Mouse (Mus musculus): ENCODE measurements at regions not wholly inside any gene's neighbourhood (a gene's known extent, or its start where the extent isn't known, plus 50 kb on each side); places are given as distances from the start of the nearest gene placed in this dataset.

GRCm38 (mm10) chr1:76120840-76121239 is 574.8 kb downstream of the Slc4a3 start:
- no peak overlapping the region for H3K27ac ChIP-seq (ENCODE audit: insufficient read depth, low read length)
- TF ChIP-seq POLR2A (IDR thresholded peaks at IDR 0.05; ENCODE audit: extremely low read depth, insufficient read depth, low read length): no peak
- no peak for TF ChIP-seq CTCF (IDR thresholded peaks at IDR 0.05; ENCODE audit: extremely low read depth, insufficient read depth, low read length)
- no peaks in the 10 kb centered on the region for H3K4me1 ChIP-seq (ENCODE audit: control insufficient read depth, insufficient read depth, low read length)
- no peak overlapping the region for H3K4me3 ChIP-seq (ENCODE audit: insufficient read depth, low read length)

GRCm38 (mm10) chr1:76130353-76130752 is 584.3 kb downstream of the Slc4a3 start:
- TF ChIP-seq POLR2A (IDR thresholded peaks at IDR 0.05; ENCODE audit: extremely low read depth, insufficient read depth, low read length) (no peak), CTCF (IDR thresholded peaks at IDR 0.05; ENCODE audit: extremely low read depth, insufficient read depth, low read length) (no peak)
- H3K4me1 ChIP-seq (ENCODE audit: control insufficient read depth, insufficient read depth, low read length): no peaks in the 10 kb centered on the region
- no peak overlapping the region for H3K4me3 ChIP-seq (ENCODE audit: insufficient read depth, low read length)
- H3K27ac ChIP-seq (ENCODE audit: insufficient read depth, low read length): no peak overlapping the region

GRCm38 (mm10) chr1:76136810-76137209 is 590.7 kb downstream of the Slc4a3 start:
- TF ChIP-seq POLR2A (IDR thresholded peaks at IDR 0.05; ENCODE audit: extremely low read depth, insufficient read depth, low read length): no peak
- no peak for TF ChIP-seq CTCF (IDR thresholded peaks at IDR 0.05; ENCODE audit: extremely low read depth, insufficient read depth, low read length)
- no peak overlapping the region for H3K4me3 ChIP-seq (ENCODE audit: insufficient read depth, low read length)
- H3K4me1 ChIP-seq (ENCODE audit: control insufficient read depth, insufficient read depth, low read length): no peaks in the 10 kb centered on the region
- no peak overlapping the region for H3K27ac ChIP-seq (ENCODE audit: insufficient read depth, low read length)

GRCm38 (mm10) chr1:76137701-76138100 is 591.6 kb downstream of the Slc4a3 start:
- H3K4me1 ChIP-seq (ENCODE audit: control insufficient read depth, insufficient read depth, low read length): no peaks in the 10 kb centered on the region
- TF ChIP-seq CTCF (IDR thresholded peaks at IDR 0.05; ENCODE audit: extremely low read depth, insufficient read depth, low read length) (no peak), POLR2A (IDR thresholded peaks at IDR 0.05; ENCODE audit: extremely low read depth, insufficient read depth, low read length) (no peak)
- H3K4me3 ChIP-seq (ENCODE audit: insufficient read depth, low read length): no peak overlapping the region

GRCm38 (mm10) chr1:76143516-76143915 is 597.5 kb downstream of the Slc4a3 start:
- no peaks in the 10 kb centered on the region for H3K4me1 ChIP-seq (ENCODE audit: control insufficient read depth, insufficient read depth, low read length)
- no peak overlapping the region for H3K4me3 ChIP-seq (ENCODE audit: insufficient read depth, low read length)
- TF ChIP-seq POLR2A (IDR thresholded peaks at IDR 0.05; ENCODE audit: extremely low read depth, insufficient read depth, low read length): no peak
- TF ChIP-seq CTCF (IDR thresholded peaks at IDR 0.05; ENCODE audit: extremely low read depth, insufficient read depth, low read length): no peak
- no peak overlapping the region for H3K27ac ChIP-seq (ENCODE audit: insufficient read depth, low read length)

More at GRCm38 (mm10) chr1:76137701-76138100, 591.6 kb downstream of the Slc4a3 start:
- no peak overlapping the region for H3K27ac ChIP-seq (ENCODE audit: insufficient read depth, low read length)

GRCm38 (mm10) chr1:76148963-76149362 is 602.9 kb downstream of the Slc4a3 start:
- no peak for TF ChIP-seq POLR2A (IDR thresholded peaks at IDR 0.05; ENCODE audit: extremely low read depth, insufficient read depth, low read length)
- no peak for TF ChIP-seq CTCF (IDR thresholded peaks at IDR 0.05; ENCODE audit: extremely low read depth, insufficient read depth, low read length)
- Histone ChIP-seq H3K27ac (ENCODE audit: insufficient read depth, low read length) (no peak overlapping the region), H3K4me1 (ENCODE audit: control insufficient read depth, insufficient read depth, low read length) (no peaks in the 10 kb centered on the region), H3K4me3 (ENCODE audit: insufficient read depth, low read length) (no peak overlapping the region)

GRCm38 (mm10) chr1:76156291-76156690 is 610.2 kb downstream of the Slc4a3 start:
- no peak for TF ChIP-seq CTCF (IDR thresholded peaks at IDR 0.05; ENCODE audit: extremely low read depth, insufficient read depth, low read length)
- no peak for TF ChIP-seq POLR2A (IDR thresholded peaks at IDR 0.05; ENCODE audit: extremely low read depth, insufficient read depth, low read length)
- no peak overlapping the region for H3K4me3 ChIP-seq (ENCODE audit: insufficient read depth, low read length)
- no peaks in the 10 kb centered on the region for H3K4me1 ChIP-seq (ENCODE audit: control insufficient read depth, insufficient read depth, low read length)
- H3K27ac ChIP-seq (ENCODE audit: insufficient read depth, low read length): no peak overlapping the region

- H3K27ac ChIP-seq (ENCODE audit: insufficient read depth, low read length): no peak overlapping the region
- H3K4me3 ChIP-seq (ENCODE audit: insufficient read depth, low read length): no peak overlapping the region
- no peaks in the 10 kb centered on the region for H3K4me1 ChIP-seq (ENCODE audit: control insufficient read depth, insufficient read depth, low read length)
- TF ChIP-seq CTCF (IDR thresholded peaks at IDR 0.05; ENCODE audit: extremely low read depth, insufficient read depth, low read length) (no peak), POLR2A (IDR thresholded peaks at IDR 0.05; ENCODE audit: extremely low read depth, insufficient read depth, low read length) (no peak)
Observed at GRCm38 (mm10) chr1:76167486-76167885, 621.4 kb downstream of the Slc4a3 start.

GRCm38 (mm10) chr1:76181181-76181580 is 635.1 kb downstream of the Slc4a3 start:
- no peak overlapping the region for H3K4me3 ChIP-seq (ENCODE audit: insufficient read depth, low read length)
- H3K27ac ChIP-seq (ENCODE audit: insufficient read depth, low read length): no peak overlapping the region
- TF ChIP-seq CTCF (IDR thresholded peaks at IDR 0.05; ENCODE audit: extremely low read depth, insufficient read depth, low read length) (no peak), POLR2A (IDR thresholded peaks at IDR 0.05; ENCODE audit: extremely low read depth, insufficient read depth, low read length) (no peak)
- H3K4me1 ChIP-seq (ENCODE audit: control insufficient read depth, insufficient read depth, low read length): no peaks in the 10 kb centered on the region

GRCm38 (mm10) chr1:76194844-76195243 is 648.8 kb downstream of the Slc4a3 start:
- Histone ChIP-seq H3K4me3 (ENCODE audit: insufficient read depth, low read length) (no peak overlapping the region), H3K4me1 (ENCODE audit: control insufficient read depth, insufficient read depth, low read length) (no peaks in the 10 kb centered on the region), H3K27ac (ENCODE audit: insufficient read depth, low read length) (no peak overlapping the region)
- no peak for TF ChIP-seq CTCF (IDR thresholded peaks at IDR 0.05; ENCODE audit: extremely low read depth, insufficient read depth, low read length)
- no peak for TF ChIP-seq POLR2A (IDR thresholded peaks at IDR 0.05; ENCODE audit: extremely low read depth, insufficient read depth, low read length)
